Mouse (Mus musculus) left cerebral cortex, postnatal 14 days (tissue): ENCODE measurements around the gene Hoxa6. TPM values are rescaled to one million over a fixed set of nuclear protein-coding genes. Genes with fewer than 3 reads are reported as not detected.
A peak's percentile ranks its signal among the peaks of the same experiment; 100 is the strongest.

Experiments used
- DNase-seq, 2 experiments: peaks; one replicate each; pipeline ENCODE4 v3.0.0; 2021 to 2022; ENCODE audit warnings: low spot score in 2 of 2, mixed read lengths in 1 of 2
- intact Hi-C: fragments of 180-260 bp; cut with DNase I; formaldehyde crosslinking; loops from one replicate; pipeline ENCODE4 v1.15.1; 2025
- total RNA-seq, 2 experiments: library from RNA; stranded (reverse); gene quantifications; 2 replicates each; pipeline ENCODE4 v1.2.3; 2021

Hoxa6 gene
- total RNA-seq, 2 experiments from 2014 or later = not detected

DNA sequence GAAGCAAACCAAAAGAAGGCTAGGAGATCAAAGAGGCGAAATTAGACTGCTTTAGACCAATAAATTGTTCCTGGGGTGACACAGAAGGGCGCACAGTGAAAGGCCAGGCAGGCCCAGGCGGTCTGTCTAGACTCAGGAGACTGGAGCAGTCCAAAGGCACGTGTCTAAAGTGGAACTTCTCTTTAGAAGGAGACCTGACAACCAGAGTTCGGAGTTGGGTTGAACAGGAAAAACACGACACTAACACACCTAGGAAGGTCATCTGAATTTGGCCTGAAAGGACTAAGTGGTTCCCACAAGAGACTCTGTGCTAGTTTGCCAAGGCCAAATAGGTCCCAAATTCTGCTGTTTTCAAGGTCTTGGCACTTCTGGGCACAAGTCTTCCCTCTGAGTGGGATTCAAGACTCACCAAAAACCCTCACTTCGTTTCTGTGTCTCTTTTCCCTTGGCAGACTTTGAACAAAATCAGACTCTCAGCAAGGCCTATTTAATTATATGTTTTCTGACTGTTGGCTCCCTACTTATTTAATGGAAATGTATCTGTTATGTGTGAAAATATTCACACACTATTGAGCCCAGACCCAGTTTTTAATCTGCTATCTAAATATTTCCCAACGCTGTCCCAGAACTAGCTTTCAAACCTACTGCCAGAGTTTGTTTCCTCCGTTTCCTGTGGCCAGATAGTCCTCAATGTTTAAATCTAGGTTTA lies 10.9 kb upstream of the Hoxa6 start:
- intact Hi-C loops = no loop called here
- DNase-seq = no peak

DNA sequence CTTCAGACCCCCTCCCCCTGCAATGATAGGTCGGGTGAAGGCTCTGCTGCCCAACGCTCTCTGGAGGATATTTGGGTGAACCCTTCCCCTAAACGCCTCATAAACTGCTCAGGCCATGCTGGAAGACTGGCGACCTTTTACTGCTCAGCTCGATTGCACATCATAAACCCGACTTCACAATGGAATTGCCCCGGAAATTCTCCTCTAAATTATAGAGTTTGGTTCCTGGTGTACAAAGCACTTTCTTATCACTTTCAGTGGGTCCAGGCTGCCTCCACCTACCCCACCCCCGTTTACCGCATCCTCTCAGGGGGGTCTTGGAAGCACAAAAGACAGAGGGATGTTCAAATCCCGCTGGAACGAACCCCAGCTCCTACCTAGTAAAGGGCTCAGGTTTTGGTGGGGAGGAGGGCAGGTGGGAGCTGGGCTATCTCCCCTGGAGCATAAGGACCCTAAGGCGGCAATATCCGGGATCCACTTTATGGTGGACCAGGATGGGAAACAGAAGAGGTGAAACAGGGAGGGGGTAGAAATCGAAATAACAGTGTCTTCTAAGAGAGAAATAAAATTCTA lies 10.2 kb upstream of the Hoxa6 start:
- intact Hi-C loops = no loop called here
- no peak for DNase-seq

DNA sequence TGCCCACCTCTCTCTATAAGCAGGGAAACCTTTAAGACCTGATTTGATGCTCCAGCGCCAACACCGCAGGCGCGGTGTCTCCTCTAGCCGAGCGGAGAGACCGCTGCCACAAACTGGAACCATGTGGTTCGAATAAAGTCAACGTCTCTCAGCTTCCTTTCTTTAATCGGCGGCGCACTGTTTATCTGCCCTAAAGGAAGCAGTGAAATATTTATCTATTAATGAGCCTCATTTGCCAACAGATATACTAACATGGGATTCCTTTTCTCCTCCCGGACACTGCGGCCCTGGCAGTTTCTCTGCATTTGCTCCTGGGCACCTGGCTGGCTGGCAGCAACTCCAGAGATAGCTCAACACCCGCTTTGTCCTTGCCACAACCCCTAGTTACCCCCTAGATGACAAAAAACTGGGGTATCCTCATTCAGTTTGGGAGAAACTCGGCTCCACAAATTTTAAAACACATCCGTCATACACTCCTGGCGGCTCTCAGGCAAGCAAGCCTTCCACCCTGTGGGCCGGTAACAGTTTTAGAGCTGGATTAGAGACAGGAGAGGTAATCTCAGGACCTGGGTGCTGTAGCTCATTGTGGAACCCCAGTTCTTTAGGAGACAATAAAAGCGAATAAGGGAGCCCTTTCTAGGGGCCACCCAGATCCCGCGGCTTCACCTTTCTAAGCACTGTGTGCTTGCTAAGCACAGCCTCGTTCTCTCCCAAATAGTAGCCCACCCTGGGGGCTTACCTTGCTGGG lies 9.5 kb upstream of the Hoxa6 start:
- no peak for DNase-seq
- intact Hi-C loops = no loop called here

DNA sequence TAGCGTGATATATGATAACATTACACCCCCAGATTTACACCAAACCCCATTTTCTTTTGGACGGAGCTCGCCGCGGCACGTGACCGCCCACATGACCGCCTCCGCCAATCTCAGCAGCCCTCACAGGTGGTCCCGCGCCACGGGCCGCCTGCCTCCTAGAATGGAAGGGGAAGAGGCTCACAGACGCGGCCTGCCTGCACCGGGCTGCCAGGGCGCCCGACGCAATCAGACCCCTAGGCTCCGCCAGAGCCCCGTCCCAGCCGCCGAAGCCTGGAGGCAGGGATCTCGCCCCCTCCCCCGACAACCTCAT lies 8.9 kb upstream of the Hoxa6 start:
- no peak for DNase-seq
- intact Hi-C loops = no loop called here

DNA sequence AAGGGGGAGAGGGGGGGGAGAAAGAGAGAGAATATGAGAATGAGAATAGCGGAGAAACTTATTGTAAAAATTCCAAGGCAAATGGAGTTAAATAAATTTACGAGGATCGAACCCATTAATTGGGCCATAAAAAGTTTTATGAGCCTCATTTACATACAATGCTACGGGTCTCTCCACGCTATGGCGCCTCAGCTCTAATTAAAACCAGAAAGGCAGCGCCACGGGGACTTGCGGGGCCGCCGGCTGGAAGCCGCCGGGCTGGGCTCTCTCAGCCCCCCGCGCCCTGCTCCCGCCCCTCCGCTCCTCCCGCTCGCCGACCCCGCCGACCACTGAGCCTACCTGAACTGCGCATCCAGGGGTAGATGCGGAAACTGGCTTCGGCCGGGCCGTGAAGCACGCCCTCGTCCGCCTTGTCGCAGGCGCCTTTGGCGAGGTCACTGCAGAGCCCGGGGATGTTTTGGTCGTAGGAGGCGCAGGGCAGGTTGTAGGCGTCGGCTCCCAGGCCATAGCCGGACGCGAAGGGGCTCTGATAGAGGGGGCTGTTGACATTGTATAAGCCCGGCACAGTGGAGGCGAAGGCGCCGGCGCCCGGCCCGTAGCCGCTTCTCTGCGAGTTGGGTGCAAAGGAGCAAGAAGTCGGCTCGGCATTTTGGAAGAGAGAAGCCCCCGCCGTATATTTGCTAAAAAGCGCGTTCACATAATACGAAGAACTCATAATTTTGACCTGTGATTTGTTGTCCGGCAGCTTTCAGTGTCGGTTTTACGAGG lies 8.4 kb upstream of the Hoxa6 start:
- DNase-seq = no peak
- intact Hi-C loops = no loop called here

DNA sequence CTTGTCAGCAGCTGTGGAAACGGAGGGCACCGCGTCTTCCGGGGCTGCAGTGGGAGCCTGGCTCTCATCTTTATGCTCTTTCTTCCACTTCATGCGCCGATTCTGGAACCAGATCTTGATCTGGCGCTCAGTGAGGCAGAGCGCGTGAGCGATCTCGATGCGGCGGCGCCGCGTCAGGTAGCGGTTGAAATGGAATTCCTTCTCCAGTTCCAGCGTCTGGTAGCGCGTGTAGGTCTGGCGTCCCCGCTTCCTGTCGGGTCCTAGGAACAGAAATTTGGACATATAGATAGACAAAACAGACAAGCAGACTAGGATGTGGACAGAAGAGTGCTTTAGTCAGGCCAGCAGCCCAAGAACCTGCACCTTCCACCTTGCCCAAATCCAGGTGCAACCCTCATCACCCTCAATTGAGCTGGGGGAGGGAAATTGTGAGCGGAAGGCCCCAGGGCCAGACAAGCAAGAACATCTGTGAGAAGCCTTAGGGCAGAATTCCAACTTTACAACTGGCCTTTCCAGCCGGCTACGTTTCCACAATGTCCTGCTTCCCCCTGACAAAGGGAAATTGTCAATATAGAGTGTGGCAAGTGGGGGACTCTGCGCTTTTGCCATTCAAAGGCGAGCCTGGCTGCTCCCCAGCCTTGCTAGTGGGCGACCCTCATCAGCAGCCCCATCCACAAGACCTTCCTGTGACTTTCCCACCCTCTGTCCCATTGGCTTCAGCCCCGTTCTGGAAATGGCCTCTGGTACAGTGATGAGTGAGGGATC lies 7.4 kb upstream of the Hoxa6 start:
- intact Hi-C loops = no loop called here

DNA sequence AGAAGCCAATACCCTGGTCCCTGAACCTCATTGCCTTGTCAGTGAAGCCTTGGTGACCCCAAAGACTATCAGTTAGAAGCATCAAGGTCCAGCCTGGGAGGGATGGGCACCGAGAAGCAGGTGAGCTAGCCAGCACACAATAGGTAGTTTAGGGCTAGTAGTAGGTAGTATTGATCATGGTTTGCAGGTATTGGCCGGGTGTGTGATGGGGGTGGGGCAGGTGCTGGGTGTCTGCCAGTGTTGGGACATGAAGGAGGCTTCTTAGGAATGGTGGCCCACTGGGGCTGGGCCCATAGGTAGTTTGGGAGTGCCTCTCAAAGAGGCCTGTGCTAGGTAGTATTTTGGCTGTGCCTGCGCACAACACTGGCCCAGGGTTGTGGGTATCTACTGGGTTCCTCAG lies 6.5 kb upstream of the Hoxa6 start:
- intact Hi-C loops = no loop called here
- DNase-seq = no peak

More for the DNA sequence above, 7.4 kb upstream of the Hoxa6 start:
- no peak for DNase-seq

DNA sequence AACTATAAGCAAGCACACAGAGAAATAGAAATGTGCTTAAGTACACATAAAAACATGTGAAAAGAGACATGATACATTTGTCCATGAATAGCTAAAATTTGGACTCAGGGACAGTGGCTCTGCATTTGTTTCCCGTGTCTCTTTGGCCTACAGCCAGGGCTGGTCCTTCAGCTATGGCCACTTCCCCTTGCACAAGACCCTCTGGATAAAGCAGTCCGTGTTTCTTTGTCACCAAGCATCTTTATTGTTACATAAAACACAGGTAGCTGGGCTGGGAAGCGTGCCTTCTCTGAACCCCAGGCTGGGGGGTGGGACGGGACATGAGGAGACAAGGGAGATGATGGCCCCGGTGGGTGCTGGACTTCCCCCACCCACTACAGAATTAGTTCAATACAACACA lies 5.7 kb upstream of the Hoxa6 start:
- no peak for DNase-seq
- intact Hi-C loops = loop anchor here (5.0 kb wide), 1 partner anchor 1037 kb away; no protein-coding TSS in a partner anchor

DNA sequence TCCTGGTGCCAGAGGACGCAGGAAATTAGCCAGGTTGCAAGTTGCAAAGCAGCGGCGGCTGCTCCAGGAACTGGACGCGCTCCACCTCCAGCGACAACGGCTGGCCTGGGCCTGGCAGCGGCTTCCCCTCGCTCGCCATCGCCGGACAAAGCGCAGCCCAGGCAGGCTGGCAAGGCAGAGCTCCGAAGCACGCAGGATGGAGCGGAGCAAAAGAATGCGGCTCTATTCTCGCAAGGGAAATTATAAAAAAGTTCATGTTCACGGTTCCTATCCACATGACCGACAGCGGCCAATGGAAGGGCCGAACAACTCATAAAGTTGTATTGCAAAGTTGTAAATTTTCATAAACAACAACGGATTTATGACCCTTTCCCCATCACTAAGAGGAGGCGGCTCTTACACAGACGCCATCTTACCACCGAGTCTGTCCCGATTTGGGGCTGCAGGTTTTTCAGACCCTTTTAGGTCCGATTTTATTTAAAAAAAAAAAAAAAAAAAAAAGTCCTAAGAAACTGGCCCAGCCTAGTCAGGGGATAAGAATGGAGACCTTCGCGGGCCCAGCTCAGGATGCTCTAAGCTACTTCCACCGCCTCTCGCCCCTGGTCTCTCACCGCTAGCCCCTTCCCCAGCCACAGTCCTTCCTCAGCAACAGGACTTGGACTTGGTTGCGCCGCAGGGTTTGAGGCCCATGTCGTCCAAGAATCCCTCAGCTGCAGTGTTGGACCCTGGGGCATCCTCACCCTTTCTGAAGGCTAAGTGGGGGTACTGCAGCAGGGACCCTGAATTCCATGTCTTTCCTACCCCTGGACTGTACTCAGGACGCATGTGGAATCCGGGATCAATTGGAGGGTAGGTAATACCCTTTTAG lies 4.8 kb upstream of the Hoxa6 start, which contains the start of the genes Hoxa3 and Gm28308:
Hoxa3 (minus strand) TSS at position 218 of the 868 bp plus-strand sequence.
Gm28308 (minus strand) TSS at position 221 of the 868 bp plus-strand sequence.
- DNase-seq = no peak
- intact Hi-C loops = loop anchor here (5.0 kb wide), 1 partner anchor 1036 kb away; no protein-coding TSS in a partner anchor

DNA sequence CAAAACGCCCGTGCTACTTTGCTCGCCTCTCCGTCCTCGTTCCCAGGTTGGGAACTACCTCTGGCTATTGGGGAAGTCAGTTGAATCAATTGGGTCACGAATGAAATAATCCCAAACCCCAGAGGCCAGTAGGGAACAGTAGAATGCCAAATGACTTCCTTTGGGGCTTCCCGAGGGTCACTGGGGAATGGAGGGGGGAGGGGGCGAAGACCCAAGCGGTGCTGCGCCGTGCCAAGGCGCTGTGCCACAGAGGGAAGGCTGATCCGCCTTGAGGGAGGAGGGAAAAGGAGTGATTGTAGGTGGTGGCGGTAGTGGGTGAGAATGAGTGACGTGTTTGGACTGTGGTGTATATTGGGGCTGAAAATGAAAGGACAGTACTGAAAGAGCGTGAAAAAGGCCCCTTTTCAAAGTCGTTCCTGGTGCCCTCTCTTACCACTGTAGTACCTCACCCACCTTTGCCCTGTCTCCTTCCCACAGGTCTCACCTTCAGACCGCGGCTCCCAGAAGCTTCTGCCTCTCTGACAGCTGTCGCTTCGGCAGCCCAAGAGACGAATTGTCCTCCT lies 4.1 kb upstream of the Hoxa6 start:
- intact Hi-C loops = loop anchor here (5.0 kb wide), 1 partner anchor 1035 kb away; no protein-coding TSS in a partner anchor
- DNase-seq = no peak

DNA sequence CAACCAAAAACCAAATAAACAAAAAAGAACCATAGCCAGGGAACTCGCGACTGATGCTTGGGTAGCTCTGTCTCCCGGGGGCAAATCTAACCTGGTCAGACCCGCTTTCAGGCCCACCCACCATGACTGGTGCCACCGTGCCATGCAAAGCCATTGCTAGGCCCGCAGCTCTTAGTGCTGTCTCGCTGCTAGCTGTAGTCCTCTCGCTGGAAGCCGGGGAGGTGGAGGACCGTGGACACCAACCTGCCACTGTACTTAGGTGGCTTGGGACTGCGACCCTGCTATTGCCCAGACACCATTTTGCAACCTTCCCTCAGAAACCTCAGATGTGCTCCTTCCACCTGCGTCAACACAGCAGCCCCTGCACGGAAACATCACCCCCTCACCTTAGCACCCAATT lies 3.4 kb upstream of the Hoxa6 start:
- intact Hi-C loops = loop anchor here (5.0 kb wide), 1 partner anchor 1035 kb away; no protein-coding TSS in a partner anchor
- no peak for DNase-seq

DNA sequence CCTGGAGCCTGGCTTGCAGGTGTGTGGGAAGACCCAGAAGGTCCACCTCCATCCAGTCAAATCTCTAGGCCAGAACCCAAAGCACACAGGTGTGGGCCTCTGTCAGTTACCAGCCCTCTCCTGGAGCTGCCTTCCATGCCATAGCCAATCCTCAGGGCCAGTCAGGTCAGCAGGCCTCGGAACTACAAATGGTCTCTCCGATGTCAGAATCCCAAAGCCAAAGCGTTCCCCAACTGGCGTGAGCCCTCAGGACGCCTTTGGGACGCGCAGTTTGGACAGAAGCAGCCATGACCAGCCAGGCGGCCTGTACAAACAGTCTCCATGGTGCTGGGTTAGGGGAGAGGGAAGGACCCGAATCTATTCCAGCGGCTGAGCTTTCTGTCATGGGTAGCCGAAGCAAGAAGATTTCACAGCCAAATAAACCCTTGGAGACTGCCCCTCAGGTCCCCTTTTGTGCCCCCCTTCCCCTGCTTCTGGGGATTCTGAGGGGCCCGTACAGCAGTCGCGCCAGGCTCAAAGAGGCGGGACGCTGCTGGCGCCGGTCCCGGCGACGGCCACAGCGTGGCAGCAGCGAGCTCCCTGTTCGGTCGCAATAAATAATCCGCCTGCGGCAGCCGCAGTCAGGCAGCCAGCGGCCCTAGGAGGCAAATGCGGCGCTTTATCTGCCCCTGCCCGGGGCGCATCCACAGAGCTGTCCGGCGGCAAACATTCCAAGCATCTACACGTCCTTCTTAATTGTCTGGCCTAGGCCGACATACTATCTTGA lies 2.8 kb upstream of the Hoxa6 start:
- peak; percentile 36 to 56 for DNase-seq
- intact Hi-C loops = loop anchor here (5.0 kb wide), 1 partner anchor 1034 kb away; no protein-coding TSS in a partner anchor

DNA sequence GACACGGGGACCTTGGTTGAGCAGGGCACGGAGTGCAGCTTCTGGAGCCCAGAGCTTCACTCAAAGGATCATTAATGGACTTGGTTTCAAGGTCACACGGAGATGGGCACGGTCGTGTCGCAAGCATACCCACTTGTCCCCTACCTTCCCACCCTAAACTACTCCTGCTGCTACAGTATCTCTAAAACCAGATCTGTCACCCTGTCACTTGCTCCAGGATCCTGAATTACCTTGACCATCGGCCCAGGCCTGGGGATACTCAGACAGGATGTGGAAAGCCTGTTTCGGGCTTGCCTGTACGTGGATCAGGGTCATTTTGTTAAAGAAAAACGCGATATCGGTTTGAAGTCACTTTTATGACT lies 1.1 kb upstream of the Hoxa6 start:
- intact Hi-C loops = loop anchor here (5.0 kb wide), 1 partner anchor 1032 kb away; no protein-coding TSS in a partner anchor
- DNase-seq = no peak

DNA sequence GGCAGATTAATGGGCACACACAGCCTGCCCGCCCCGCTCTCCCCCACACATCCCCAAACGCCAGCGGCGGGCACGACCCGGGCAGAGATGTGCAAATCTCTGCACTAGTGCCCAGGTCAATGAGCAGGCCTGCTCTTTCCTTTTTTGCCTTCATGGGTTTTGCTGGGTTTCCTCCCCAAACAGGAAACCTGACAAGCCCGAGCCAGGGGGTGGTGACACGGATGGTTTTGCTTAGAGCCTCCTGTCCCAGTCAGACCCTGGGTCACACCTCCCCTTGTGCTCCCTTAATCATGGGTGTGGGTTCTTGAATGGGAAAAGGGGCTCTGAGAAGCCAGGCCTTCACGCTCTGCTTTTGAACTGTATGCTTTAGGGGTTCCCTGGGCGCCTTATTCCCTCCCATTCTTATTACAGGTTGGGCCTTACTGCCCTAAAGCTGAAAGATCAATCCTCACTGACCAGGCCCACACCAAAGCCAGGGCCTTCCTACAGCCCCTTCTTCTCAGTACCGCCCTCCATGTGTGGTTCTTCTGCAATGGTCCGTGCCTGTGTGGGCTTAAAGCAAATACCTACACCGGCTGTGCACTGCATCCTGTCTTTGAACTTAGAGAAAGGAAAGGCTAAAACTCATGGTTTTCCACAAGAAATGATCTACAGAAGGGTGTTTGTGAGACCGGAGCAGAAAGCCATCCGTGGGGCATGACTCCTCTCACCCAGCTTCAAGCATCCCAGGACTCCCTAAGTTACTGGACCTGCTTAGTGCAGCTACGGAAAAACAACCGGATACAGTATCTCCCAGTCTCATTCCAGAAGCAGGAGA lies 554 bp upstream of the Hoxa6 start:
- intact Hi-C loops = no loop called here
- DNase-seq = no peak

DNA sequence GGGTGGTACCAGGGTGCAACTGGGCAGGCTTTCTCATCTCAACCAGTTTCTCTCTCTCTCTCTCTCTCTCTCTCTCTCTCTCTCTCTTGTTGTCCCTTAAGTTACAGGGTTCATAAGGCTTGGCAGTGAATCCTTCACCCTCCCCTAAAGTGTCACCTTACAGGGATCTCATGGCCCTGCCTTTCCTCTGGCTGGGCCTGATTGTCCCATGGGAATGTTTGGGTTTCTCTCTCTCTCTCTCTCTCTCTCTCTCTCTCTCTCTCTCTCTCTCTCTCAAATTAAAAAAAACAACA lies 892 bp downstream of the Hoxa6 start:
- no peak for DNase-seq
- intact Hi-C loops = no loop called here

DNA sequence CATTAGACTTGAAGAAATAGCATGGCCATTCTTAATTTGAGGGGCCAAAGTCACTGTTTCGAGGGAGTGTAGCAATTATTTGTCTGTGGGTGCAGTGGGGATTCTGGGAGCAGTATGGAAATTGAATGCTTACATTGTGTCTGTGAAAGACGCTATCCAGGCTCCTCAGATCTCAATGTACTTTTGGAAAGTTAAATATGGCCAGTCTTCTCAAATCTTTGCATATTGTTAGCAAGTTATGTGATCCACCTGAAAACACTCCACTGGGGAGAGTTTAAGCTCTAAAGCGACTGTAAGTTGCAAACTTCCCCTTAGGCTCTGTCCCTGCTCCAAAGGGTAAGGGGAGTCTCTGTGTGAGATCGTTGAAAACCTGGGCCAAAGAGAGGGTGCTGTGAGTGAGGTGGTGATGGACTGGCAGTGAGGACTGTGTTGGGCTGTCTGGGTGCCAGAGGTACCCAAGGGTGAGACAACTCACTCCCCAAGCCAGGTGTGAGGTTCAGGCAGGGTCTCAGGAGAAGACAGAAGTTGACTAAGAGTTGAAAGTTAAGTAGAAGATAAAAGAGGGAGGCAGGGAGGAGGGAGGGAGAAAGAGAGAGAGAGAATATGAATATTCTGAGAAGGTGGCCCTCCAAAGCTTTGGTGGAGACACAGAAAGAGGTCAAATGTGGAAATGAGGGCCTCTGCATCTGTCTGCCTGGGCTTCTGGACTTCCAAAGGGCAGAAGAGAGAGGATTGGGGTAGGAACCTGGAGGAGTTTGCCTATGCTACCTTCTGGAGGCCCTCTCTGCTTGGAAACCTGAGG lies 1.4 kb downstream of the Hoxa6 start:
- intact Hi-C loops = no loop called here
- no peak for DNase-seq
